Mouse (Mus musculus) intestine, embryonic 15.5 days (tissue): ENCODE data around the gene Miga2. TPM values are rescaled to one million over a fixed set of nuclear protein-coding genes. Genes with fewer than 3 reads are reported as not detected.
"Not testable (repeated sequence)": the region's sequence is repeated elsewhere in the genome, so short reads cannot be mapped to it uniquely, and the experiment has no call there.

ENCODE experiments used
- ATAC-seq: fragments of 200-750 bp; cut with Nextera tagmentation; 2 replicates; pipeline ENCODE4 v1.8.0; 2017; ENCODE audit warnings: moderate TSS enrichment, moderate library complexity
- H3K27ac ChIP-seq: fragments of 300-500 bp; sonication (generic); 2 replicates; pipeline ENCODE4 v1.5.1; 2015; ENCODE audit warnings: mild to moderate bottlenecking, inconsistent platforms
- H3K27me3 ChIP-seq: fragments of 300-500 bp; sonication (generic); replicated peaks from 2 replicates; pipeline ENCODE4 v1.6.1; 2015; ENCODE audit warnings: inconsistent platforms
- H3K36me3 ChIP-seq: fragments of 300-500 bp; sonication (generic); 2 replicates; pipeline ENCODE4 v1.6.1; 2015; ENCODE audit warnings: inconsistent platforms
- H3K4me1 ChIP-seq: fragments of 300-500 bp; sonication (generic); replicated peaks from 2 replicates; pipeline ENCODE4 v1.6.1; 2015; ENCODE audit warnings: inconsistent platforms
- H3K4me2 ChIP-seq: fragments of 300-500 bp; sonication (generic); replicated peaks from 2 replicates; pipeline ENCODE4 v1.6.1; 2015; ENCODE audit warnings: mild to moderate bottlenecking, inconsistent platforms
- H3K4me3 ChIP-seq: fragments of 300-500 bp; sonication (generic); replicated peaks from 2 replicates; pipeline ENCODE4 v1.5.1; 2015; ENCODE audit warnings: inconsistent platforms
- H3K9ac ChIP-seq: fragments of 300-500 bp; sonication (generic); 2 replicates; pipeline ENCODE4 v1.6.1; 2015; ENCODE audit warnings: inconsistent platforms
- H3K9me3 ChIP-seq: fragments of 300-500 bp; sonication (generic); 2 replicates; pipeline ENCODE4 v1.6.1; 2016; ENCODE audit warnings: inconsistent platforms
- WGBS: fragments of 180-500 bp; shearing (Covaris S2); methylation state at CpG from one replicate; pipeline ENCODE4 v1.1.7; 2015; 5-methylcytosine and 5-hydroxymethylcytosine counted together
- polyA plus RNA-seq: library from polyadenylated mRNA; unstranded; fragments of >200 nt; fragmentation: Nextera tagmentation; extraction: Ambion mirVana; gene quantifications from 2 replicates; pipeline ENCODE4 v1.2.1, GENCODE M21; 2015

Gene Miga2
- polyA plus RNA-seq, 1 experiment from 2014 or later, result 20.9 TPM

GRCm38 (mm10) chr2:30417154-30417553 is 53.1 kb downstream of the Miga2 start:
- H3K27me3 ChIP-seq, H3K9me3 ChIP-seq, H3K9ac ChIP-seq, H3K27ac ChIP-seq, ATAC-seq, H3K36me3 ChIP-seq: not testable (repeated sequence)
- H3K4me1 ChIP-seq, result peaks cover 28% of the 10 kb centered on the region
- peak overlapping the region; percentile 90; the same call in 1 of the 2 replicates for H3K4me3 ChIP-seq
- 74% methylated on average over 6 of the region's 6 CpGs for WGBS
- peak overlapping the region; percentile 86; the same call in 1 of the 2 replicates for H3K4me2 ChIP-seq

GRCm38 (mm10) chr2:30417595-30418165 is 53.6 kb downstream of the Miga2 start:
- no peak for ATAC-seq
- H3K4me2 ChIP-seq, result no peak overlapping the region
- H3K36me3 ChIP-seq, result no peaks in the 10 kb centered on the region
- 70% methylated on average over 5 of the region's 5 CpGs for WGBS
- no peaks in the 10 kb centered on the region for H3K27me3 ChIP-seq
- H3K4me1 ChIP-seq, result peaks cover 28% of the 10 kb centered on the region
- H3K4me3 ChIP-seq, result no peak overlapping the region
- H3K9me3 ChIP-seq, result no peaks in the 10 kb centered on the region
- H3K27ac ChIP-seq, result no peak overlapping the region
- H3K9ac ChIP-seq, result no peak overlapping the region

- Histone ChIP-seq H3K27me3 (no peaks in the 10 kb centered on the region), H3K27ac (no peak overlapping the region), H3K4me3 (no peak overlapping the region), H3K9ac (no peak overlapping the region), H3K36me3 (0 out of 2 replicates have a peak, but pooled peaks cover 2% of the 10 kb centered on the region), H3K4me2 (no peak overlapping the region), H3K9me3 (no peaks in the 10 kb centered on the region), H3K4me1 (peaks cover 28% of the 10 kb centered on the region)
- no peak for ATAC-seq
- WGBS, result 68% methylated on average over 6 of the region's 6 CpGs
Measured at GRCm38 (mm10) chr2:30418259-30418658, 54.2 kb downstream of the Miga2 start.

- Histone ChIP-seq H3K9me3 (no peaks in the 10 kb centered on the region), H3K9ac (peak overlapping the region; percentile 31; the same call in 1 of the 2 replicates), H3K4me3 (no peak overlapping the region), H3K27ac (peak overlapping the region; percentile 24; the same call in 1 of the 2 replicates), H3K4me1 (peaks cover 28% of the 10 kb centered on the region), H3K27me3 (no peaks in the 10 kb centered on the region), H3K4me2 (peak overlapping the region; percentile 33; the same call in 1 of the 2 replicates), H3K36me3 (0 out of 2 replicates have a peak, but pooled peaks cover 2% of the 10 kb centered on the region)
- WGBS, result 25% methylated on average over 10 of the region's 10 CpGs
- no peak for ATAC-seq
Measured at GRCm38 (mm10) chr2:30419112-30419511, 55.1 kb downstream of the Miga2 start.

GRCm38 (mm10) chr2:30421432-30421831 is 57.4 kb downstream of the Miga2 start:
- peaks cover 4% of the 10 kb centered on the region; the same call in 1 of the 2 replicates for H3K36me3 ChIP-seq
- H3K27me3 ChIP-seq, result no peaks in the 10 kb centered on the region
- no peak for ATAC-seq
- no peaks in the 10 kb centered on the region for H3K9me3 ChIP-seq
- no peak overlapping the region for H3K9ac ChIP-seq
- WGBS, result 76% methylated on average over 4 of the region's 4 CpGs
- no peak overlapping the region for H3K4me2 ChIP-seq
- no peak overlapping the region for H3K27ac ChIP-seq
- H3K4me1 ChIP-seq, result peaks cover 20% of the 10 kb centered on the region
- no peak overlapping the region for H3K4me3 ChIP-seq

- ATAC-seq, result no peak
Measured at GRCm38 (mm10) chr2:30429156-30429555, 65.1 kb downstream of the Miga2 start.

More at GRCm38 (mm10) chr2:30429156-30429555, 65.1 kb downstream of the Miga2 start:
- H3K9ac ChIP-seq, result no peak overlapping the region
- H3K4me2 ChIP-seq, result no peak overlapping the region
- no peaks in the 10 kb centered on the region for H3K27me3 ChIP-seq
- no peak overlapping the region for H3K4me3 ChIP-seq
- H3K9me3 ChIP-seq, result no peaks in the 10 kb centered on the region
- no peak overlapping the region for H3K27ac ChIP-seq
- H3K4me1 ChIP-seq, result no peaks in the 10 kb centered on the region
- H3K36me3 ChIP-seq, result peaks cover 55% of the 10 kb centered on the region

Other genes with a start within 250 kb of the Miga2 start
- 5.0 and 5.6 TPM in 2 replicates for gene Zer1, start 239.6 kb upstream of the Miga2 start, polyA plus RNA-seq
- 7.8 and 8.2 TPM in 2 replicates for gene Tbc1d13, start 230.5 kb upstream of the Miga2 start, polyA plus RNA-seq
- 40.9 and 41.9 TPM in 2 replicates for gene Endog, start 192.7 kb upstream of the Miga2 start, polyA plus RNA-seq
- 59.9 and 62.9 TPM in 2 replicates for gene Spout1, start 185.8 kb upstream of the Miga2 start, polyA plus RNA-seq
- gene Kyat1, start 158.4 kb upstream of the Miga2 start, polyA plus RNA-seq, result 18.4 and 19.6 TPM in 2 replicates
- 37.0 and 37.7 TPM in 2 replicates for gene Lrrc8a, start 126.5 kb upstream of the Miga2 start, polyA plus RNA-seq
- 0.21 and 0.29 TPM in 2 replicates for gene Gm28035, start 123.7 kb upstream of the Miga2 start, polyA plus RNA-seq
- gene Phyhd1, start 98.0 kb upstream of the Miga2 start, polyA plus RNA-seq, result 9.8 and 11.5 TPM in 2 replicates
- gene Gm28038, start 83.2 kb upstream of the Miga2 start, polyA plus RNA-seq, result not detected in 2 replicates
- gene Dolk, start 77.9 kb upstream of the Miga2 start, polyA plus RNA-seq, result 28.8 and 34.4 TPM in 2 replicates
- gene Nup188, start 77.8 kb upstream of the Miga2 start, polyA plus RNA-seq, result 29.1 and 29.4 TPM in 2 replicates
- 68.4 and 69.4 TPM in 2 replicates for gene Sh3glb2, start 4.9 kb upstream of the Miga2 start, polyA plus RNA-seq
- gene Dolpp1, start 28.0 kb downstream of the Miga2 start, polyA plus RNA-seq, result 44.5 and 50.9 TPM in 2 replicates
- gene Crat, start 51.6 kb downstream of the Miga2 start, polyA plus RNA-seq, result 19.6 and 19.8 TPM in 2 replicates
- 117 and 120 TPM in 2 replicates for gene Ptpa, start 51.8 kb downstream of the Miga2 start, polyA plus RNA-seq
- gene Ier5l, start 110.0 kb downstream of the Miga2 start, polyA plus RNA-seq, result 1.3 and 1.6 TPM in 2 replicates
- gene Cstad, start 230.8 kb downstream of the Miga2 start, polyA plus RNA-seq, result 0.63 and 0.72 TPM in 2 replicates